Mouse (Mus musculus): ENCODE measurements at regions not wholly inside any gene's neighbourhood (a gene's known extent, or its start where the extent isn't known, plus 50 kb on each side); places are given as distances from the start of the nearest gene placed in this dataset.

DNA sequence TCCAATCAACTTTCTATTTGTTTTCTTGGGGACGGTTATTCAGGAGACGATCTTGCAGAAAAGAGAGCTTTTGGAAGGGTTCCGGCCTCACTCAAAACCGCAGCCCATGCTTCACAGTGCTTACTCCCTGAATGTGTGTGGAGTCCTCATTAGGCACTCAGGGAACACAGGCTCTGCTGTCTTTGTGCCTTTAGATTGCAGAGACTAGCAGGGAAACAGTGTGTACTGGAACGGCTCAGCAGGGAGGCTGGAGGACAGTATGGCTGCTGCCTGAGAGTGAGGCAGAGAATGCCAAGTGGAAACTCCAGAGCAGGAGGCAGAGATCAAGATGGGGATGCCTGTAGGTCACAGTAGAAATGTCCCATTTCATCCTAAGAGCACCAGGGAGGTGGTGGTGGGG lies 87.4 kb upstream of the Kcnd3 start:
- TF ChIP-seq CTCF (IDR thresholded peaks at IDR 0.05; ENCODE audit: insufficient read depth, low read length) (no peak), POLR2A (IDR thresholded peaks at IDR 0.05; ENCODE audit: borderline replicate concordance, extremely low read depth, low read depth, low read length) (no peak)

Data from lung, adult 2 months (tissue).